Mouse (Mus musculus) thymus, postnatal 0 days (tissue): ENCODE measurements around the gene Brd9. TPM values are rescaled to one million over a fixed set of nuclear protein-coding genes. Genes with fewer than 3 reads are reported as not detected.

Source experiments
- DNase-seq: peaks from one replicate; pipeline ENCODE4 v3.0.0-alpha.2; 2015; ENCODE audit warnings: low spot score
- polyA plus RNA-seq: library from polyadenylated mRNA; unstranded; fragments of >200 nt; fragmentation: Nextera tagmentation; extraction: Ambion mirVana; gene quantifications from 2 replicates; pipeline ENCODE4 v1.2.1, GENCODE M21; 2015

Gene Brd9
- 53.5 and 54.9 TPM in 2 replicates for polyA plus RNA-seq

- DNase-seq: peak; percentile 93
Measured at GRCm38 (mm10) chr13:73937321-73938176, at the start of gene Brd9, which contains the start of gene Trip13. Brd9 (plus strand) TSS chr13:73937811. Trip13 (minus strand) TSS chr13:73937784.

DNA sequence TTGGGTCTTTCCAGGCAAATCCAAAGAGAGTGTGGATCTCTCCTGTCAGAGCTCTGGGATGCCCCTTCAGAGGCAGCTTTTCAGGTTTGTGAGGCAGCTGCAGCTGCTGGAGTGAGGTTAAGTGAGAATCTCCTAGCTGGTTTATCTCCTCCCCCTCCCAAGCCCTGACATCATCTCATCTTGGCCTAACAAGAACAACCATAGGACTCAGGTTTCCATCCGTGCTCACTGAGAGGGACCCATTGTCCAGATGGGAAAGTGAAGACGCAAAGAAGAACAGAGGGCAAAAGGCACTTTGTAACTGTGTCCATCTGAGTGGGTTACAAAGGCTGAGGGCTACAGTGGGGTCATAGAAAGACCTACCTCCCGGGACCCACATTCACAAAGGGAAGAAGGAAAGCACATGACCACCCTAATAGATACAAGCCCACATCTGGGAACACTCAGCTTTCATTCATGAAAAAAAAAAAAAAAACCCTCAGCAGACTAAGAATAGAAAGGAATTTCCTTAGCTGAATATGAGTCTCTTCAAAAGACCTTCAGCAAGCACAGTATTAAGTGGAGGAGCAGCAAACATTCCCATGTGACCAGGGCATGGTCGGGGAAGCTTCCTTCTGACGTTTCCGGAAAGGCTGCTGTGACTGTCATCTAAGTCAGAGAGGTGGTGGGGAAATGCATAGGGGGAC is 45.0 kb upstream of the Brd9 start:
- no peak for DNase-seq

- no peak for DNase-seq
Measured at GRCm38 (mm10) chr13:73897561-73897960, 40.0 kb upstream of the Brd9 start.

- no peak for DNase-seq
Measured at GRCm38 (mm10) chr13:73907136-73907535, 30.5 kb upstream of the Brd9 start.

DNA sequence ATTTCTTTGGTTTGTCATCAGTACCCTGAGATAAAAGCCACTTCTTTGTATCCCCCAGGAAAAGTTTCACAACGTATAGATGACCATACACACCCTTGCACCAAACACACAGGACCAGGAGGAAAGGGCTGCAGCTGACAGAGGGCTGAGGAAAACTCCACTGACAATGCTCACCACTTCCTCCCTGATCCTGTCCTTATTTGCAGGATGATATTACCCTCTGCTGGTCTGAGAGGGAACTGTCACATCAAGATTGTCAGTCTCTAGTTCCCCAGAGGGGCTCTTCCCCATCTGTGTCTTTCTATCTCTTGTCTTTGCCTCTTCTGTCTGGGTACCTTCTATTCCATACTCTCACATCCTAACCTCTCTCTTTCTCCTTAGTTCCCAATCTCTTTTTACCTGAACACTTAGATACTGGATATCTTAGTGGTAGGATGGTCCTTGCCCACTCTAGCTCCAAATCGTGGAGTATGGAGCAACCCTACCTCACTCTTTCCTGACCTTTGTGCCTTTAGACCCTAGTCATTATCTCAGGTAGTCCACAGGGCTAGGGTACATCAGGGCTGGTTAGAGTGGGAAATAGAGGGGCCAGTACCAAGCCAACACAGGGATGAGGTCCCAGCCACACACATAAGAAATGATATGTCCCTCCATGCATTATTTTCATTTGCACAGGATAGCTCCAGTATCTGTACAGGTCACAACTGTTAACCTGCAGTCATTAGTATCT is 29.8 kb upstream of the Brd9 start:
- DNase-seq: peak; percentile 65

- DNase-seq: no peak
Measured at GRCm38 (mm10) chr13:73913066-73913465, 24.5 kb upstream of the Brd9 start.

DNA sequence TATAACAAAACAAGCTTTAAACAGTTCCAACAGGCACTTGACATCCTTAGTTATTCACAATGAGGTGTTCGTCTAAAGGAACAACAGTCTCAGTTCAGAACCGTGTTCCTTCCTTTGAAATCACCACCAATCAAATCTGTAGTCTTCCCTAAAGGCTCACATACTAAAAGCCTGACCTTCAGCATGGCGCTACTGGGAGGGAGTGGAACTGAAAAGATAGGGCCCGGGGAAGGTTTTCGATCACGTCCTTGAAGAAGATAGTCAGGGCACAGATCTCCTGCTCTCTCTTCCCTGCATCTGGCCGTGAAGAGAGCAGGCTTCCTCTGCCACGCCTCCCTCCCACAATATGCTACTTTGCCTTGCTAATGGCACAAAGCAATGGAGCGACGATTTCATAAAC is 5.4 kb upstream of the Brd9 start:
- DNase-seq: no peak

GRCm38 (mm10) chr13:73936938-73937320 is 682 bp upstream of the Brd9 start:
- peak; percentile 6 for DNase-seq

DNA sequence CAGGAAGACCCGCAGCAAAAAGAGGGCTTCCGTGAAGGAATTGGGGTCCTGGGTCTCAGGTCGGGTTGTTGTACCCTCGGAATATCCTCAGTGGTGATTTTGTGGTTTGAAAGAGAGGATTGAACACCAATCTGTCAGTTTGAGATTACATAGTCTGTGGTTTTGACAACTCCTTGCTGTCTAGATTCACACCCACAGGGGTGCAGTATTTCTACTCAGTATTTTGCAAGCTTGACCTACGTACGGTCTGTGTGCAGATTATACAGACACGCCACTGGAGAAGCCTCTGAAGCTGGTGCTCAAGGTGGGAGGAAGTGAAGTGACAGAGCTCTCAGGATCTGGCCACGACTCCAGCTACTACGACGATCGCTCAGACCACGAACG is 558 bp downstream of the Brd9 start:
- DNase-seq: peak; percentile 18

DNA sequence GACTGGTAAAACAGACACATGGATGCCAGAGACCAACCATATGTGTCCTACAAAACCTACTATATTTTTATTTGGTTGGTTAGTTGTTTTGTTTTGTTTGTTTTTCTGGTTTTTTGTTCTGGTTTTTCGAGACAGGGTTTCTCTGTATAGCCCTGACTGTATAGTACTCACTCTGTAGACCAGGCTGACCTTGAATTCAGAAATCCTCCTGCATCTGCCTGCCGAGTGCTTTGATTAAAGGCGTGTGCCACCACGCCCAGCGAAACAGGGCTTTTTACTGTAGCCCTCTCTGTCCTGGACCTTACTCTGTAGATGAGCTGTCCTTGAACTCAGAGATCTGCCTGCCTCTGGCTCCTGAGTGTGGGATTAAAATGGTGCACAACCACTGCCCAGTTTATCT is 1.5 kb downstream of the Brd9 start:
- DNase-seq: no peak

DNA sequence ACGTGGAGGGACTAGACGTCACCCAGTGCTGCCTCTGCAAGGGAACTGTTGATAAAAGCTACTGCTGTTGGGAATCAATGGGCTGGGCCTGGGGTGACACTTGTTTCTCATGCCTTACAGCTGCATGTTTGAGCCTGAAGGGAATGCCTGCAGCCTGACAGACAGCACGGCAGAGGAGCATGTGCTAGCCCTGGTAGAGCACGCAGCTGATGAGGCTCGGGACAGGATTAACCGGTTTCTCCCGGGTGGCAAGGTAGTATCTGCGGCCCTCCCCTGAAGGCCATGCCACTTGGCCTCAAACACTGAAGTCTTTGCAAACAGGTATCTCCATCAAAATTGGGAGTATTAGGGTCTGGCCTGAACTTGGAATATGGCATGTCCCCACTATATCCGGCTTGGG is 7.0 kb downstream of the Brd9 start:
- DNase-seq: no peak

- no peak for DNase-seq
Measured at GRCm38 (mm10) chr13:73953551-73954130, 16.0 kb downstream of the Brd9 start.

GRCm38 (mm10) chr13:73954666-73955065 is 17.1 kb downstream of the Brd9 start:
- DNase-seq: no peak

DNA sequence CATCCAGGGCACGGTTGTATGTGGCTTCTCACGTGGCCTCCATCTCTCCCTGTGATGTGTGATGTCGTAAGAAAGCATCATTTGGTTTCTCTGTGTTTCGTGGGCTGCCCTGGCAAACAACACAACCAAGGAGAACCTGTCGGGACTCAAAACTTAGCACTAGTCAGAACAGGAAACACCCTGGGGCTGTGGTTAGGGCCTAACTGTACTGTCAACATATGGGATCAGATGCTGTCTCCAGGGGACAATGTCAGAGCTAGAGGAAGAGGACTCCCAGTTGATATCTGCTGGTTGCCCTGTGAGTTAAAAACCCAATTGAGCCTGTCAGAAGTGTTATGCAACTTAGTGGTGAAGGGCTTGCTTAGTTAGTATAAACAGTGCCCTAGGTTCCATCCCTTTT is 17.9 kb downstream of the Brd9 start:
- DNase-seq: no peak

DNA sequence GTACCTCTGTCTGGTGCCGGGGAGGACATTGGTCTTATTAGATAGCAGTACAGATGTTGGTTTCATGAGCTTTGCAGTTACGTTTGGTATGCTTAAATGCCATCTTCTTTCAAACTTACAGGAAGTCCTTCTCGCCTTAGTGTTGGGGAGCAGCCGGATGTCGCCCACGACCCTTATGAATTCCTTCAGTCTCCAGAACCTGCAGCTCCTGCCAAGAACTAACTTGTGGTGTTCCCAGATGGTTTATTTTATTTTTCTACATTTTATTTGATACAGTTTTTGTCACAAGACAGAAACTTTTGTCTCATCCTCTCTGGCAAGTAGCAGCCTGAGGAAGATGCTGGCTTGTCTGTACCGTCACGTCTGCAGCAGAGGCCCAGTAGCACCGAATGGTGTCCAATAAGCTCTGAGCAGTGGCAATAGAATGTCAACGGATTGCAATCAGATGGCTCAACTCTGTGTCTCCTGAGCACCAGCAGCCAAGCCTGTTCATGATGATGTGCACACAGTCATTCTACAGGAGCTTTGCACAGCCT is 22.6 kb downstream of the Brd9 start:
- DNase-seq: no peak

DNA sequence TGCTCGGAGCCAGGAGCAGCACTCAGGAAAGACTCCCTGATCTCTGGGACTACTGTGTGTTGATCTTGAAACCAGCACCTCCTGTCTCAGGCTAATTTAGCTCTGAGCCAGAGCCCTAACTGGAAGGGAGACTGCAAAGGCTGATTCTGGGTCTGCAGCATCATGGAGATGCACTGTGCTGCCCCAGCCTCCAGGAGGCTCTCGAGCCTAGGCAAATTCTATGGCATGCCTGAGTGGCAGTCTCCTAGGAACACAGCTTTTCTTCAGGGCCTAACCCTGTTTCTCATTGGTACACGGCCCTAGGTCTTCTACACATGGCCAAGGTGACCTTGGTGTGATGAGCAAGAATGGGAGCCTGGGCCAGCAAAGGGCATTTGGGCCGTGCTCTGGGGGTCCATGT is 23.6 kb downstream of the Brd9 start:
- no peak for DNase-seq

- no peak for DNase-seq
Measured at GRCm38 (mm10) chr13:73963551-73963950, 25.9 kb downstream of the Brd9 start, which contains the start of gene Zdhhc11. Zdhhc11 (plus strand) TSS chr13:73963851.

DNA sequence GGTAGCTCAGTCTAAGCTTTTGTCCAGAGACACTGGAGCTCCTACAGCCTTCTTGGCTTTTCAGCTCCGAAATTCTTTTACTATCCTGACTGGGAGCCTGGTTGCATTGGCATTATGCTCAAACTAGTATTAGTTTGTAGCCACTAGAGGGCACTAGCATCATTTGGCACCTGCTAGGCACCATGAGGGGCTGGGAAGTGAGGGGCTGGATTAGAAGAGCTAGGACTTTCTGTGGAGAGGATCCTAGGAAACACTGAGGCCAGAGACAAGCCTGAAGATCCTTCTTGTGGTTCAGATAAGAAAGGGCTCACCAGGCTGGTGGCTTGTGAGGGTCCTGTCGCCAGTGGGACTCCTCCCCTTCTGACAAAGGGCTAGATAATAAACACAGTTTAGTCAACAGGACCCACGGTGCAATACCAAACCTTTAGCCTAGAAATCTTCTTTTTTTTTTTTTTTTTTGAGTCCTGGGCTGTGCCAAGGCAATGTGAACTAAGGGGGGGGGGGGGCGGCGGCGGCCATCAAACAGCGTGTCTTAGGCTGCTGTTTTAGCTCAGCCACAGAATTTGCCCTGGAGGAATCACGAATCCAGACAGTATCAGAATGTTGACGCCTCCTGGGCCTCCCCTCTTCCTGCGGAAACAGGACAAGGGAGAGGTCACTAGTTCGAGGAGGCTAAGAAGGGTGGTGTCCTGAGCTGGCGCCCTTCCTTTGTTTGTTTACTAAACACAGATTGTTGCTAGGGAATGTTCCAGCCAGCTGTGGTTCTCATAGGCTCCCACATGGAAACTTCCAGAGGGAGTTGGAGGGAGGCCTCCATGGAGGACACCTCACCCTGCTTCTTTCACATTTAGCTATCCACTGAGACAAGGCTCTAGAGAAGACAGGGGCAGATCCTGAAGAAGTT is 33.2 kb downstream of the Brd9 start:
- peak; percentile 54 for DNase-seq

DNA sequence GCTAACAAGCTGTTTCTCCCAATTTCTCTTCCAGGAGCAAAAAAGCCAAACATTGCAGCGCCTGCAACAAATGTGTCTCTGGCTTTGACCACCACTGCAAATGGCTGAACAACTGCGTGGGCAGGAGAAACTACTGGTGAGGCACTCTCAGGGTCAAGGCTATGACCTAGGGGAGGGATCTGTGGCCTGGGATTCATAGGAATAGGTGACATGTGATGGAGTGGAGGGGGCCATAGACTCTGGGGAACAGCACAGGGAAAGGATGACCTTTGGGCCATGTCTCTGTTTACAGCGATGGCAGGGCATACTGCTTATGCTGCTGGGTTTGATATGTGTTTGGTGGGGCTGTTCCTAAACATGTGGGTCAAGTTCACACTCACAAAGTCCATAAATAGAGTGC is 36.9 kb downstream of the Brd9 start:
- DNase-seq: no peak

GRCm38 (mm10) chr13:73976935-73977334 is 39.3 kb downstream of the Brd9 start:
- DNase-seq: no peak
